ENCODE assay signal across 10 mouse cellular contexts in the genomic region with DNA sequence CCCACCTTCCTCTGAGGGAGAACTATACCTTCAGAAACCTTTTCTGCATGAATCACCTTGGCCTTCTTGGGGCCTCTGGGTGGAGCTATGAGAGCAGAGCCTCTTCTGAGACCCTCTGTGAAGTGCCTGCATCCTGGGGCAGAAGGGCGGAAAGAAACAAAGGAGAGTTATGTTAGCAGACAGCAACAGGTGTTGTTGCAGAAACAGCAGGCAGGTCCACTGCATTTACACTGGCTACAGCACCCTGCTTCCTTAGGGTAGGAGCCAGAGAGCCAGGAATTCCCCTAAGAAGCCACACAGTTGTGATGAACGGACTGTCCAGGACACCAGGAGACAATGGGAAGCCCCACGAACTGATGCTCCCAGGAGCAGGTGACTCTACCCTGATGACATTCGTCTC. TPM values are rescaled to one million over a fixed set of nuclear protein-coding genes. Genes with fewer than 3 reads are reported as not detected.
DNase-seq lines count a peak whose midpoint lies in the region; ATAC-seq lines count a peak whose summit lies in the region.
"Had no signal": no experiment of that assay in that cellular context is flagged by ENCODE, and none has a peak within 500 bp of the region (broad histone marks: within the 10 kb centered on the region; RNA-seq: fewer than 3 reads in every experiment).

No protein-coding gene starts in this region.

- H3K4me1 ChIP-seq in heart, embryonic 13.5 days = peaks cover 31% of the 10 kb centered on the region
- H3K4me1 ChIP-seq in midbrain, embryonic 10.5 days = peaks cover 48% of the 10 kb centered on the region
- peaks cover 9% of the 10 kb centered on the region for H3K4me1 ChIP-seq in midbrain, embryonic 11.5 days (ENCODE audit: control insufficient read depth, insufficient read depth, low read length)
- H3K4me1 ChIP-seq in midbrain, embryonic 12.5 days = peaks cover 43% of the 10 kb centered on the region

- no peaks in the 10 kb centered on the region for H3K9me3 ChIP-seq in heart, embryonic 13.5 days
- no peaks in the 10 kb centered on the region for H3K9me3 ChIP-seq in midbrain, embryonic 10.5 days (replicated peaks)
- no peaks in the 10 kb centered on the region for H3K9me3 ChIP-seq in midbrain, embryonic 11.5 days (ENCODE audit: control insufficient read depth, low read length)
- H3K9me3 ChIP-seq in midbrain, embryonic 12.5 days = no peaks in the 10 kb centered on the region

- peak overlapping the region; percentile 69; the same call in 1 of the 2 replicates for H3K4me3 ChIP-seq in heart, embryonic 13.5 days
- peak overlapping the region; percentile 77; the same call in 1 of the 2 replicates for H3K4me3 ChIP-seq in midbrain, embryonic 10.5 days
- no peak overlapping the region for H3K4me3 ChIP-seq in midbrain, embryonic 11.5 days (ENCODE audit: low read depth, low read length)
- no peak overlapping the region for H3K4me3 ChIP-seq in midbrain, embryonic 12.5 days

- peak overlapping the region; percentile 94 for H3K4me2 ChIP-seq in heart, embryonic 13.5 days
- H3K4me2 ChIP-seq in midbrain, embryonic 11.5 days = no peak overlapping the region; the same call in 1 of the 2 replicates
- peak overlapping the region; percentile 90; the same call in 1 of the 2 replicates for H3K4me2 ChIP-seq in midbrain, embryonic 12.5 days (replicated peaks)

- 65% methylated on average over 4 of the region's 4 CpGs for WGBS in heart, embryonic 13.5 days
- 66% methylated on average over 4 of the region's 4 CpGs for WGBS in midbrain, embryonic 10.5 days
- 70% methylated on average over 4 of the region's 4 CpGs for WGBS in midbrain, embryonic 11.5 days
- 74% methylated on average over 4 of the region's 4 CpGs for WGBS in midbrain, embryonic 12.5 days

- H3K27ac ChIP-seq in heart, embryonic 13.5 days (replicated peaks) = no peak overlapping the region
- no peak overlapping the region for H3K27ac ChIP-seq in midbrain, embryonic 10.5 days (replicated peaks)
- H3K27ac ChIP-seq in midbrain, embryonic 11.5 days (ENCODE audit: low read depth, low read length) = no peak overlapping the region
- H3K27ac ChIP-seq in midbrain, embryonic 12.5 days (replicated peaks) = no peak overlapping the region

- H3K36me3 ChIP-seq in heart, embryonic 13.5 days = peaks cover 2% of the 10 kb centered on the region; the same call in 1 of the 2 replicates
- no peaks in the 10 kb centered on the region for H3K36me3 ChIP-seq in midbrain, embryonic 10.5 days
- H3K36me3 ChIP-seq in midbrain, embryonic 11.5 days (ENCODE audit: control insufficient read depth, insufficient read depth, low read length) = no peaks in the 10 kb centered on the region
- H3K36me3 ChIP-seq in midbrain, embryonic 12.5 days = peaks cover 6% of the 10 kb centered on the region; the same call in 1 of the 2 replicates

- ATAC-seq in heart, embryonic 13.5 days (ENCODE audit: extremely low read depth, insufficient number of reproducible peaks, low FRiP score, low TSS enrichment) = no peak
- no peak for ATAC-seq in midbrain, embryonic 11.5 days (ENCODE audit: low FRiP score)
- ATAC-seq in midbrain, embryonic 12.5 days (ENCODE audit: low FRiP score, low read depth) = no peak

- H3K27me3 ChIP-seq in heart, embryonic 13.5 days (replicated peaks) = peaks cover 59% of the 10 kb centered on the region
- H3K27me3 ChIP-seq in midbrain, embryonic 10.5 days (ENCODE audit: low read depth, poor library complexity, severe bottlenecking) = peaks cover 65% of the 10 kb centered on the region
- H3K27me3 ChIP-seq in midbrain, embryonic 11.5 days (ENCODE audit: control insufficient read depth, insufficient read depth, low read length) = peaks cover 27% of the 10 kb centered on the region
- H3K27me3 ChIP-seq in midbrain, embryonic 12.5 days = peaks cover 50% of the 10 kb centered on the region

- H3K9ac ChIP-seq in heart, embryonic 13.5 days = peak overlapping the region; percentile 85
- H3K9ac ChIP-seq in midbrain, embryonic 11.5 days (ENCODE audit: low read length) = no peak overlapping the region
- H3K9ac ChIP-seq in midbrain, embryonic 12.5 days (replicated peaks) = no peak overlapping the region

- DNase-seq in heart, adult 11 months = no peak
- DNase-seq in midbrain, embryonic 10.5 days (ENCODE audit: low spot score) = no peak
- DNase-seq in midbrain, embryonic 11.5 days (ENCODE audit: low spot score, missing footprints) = no peak
- no peak for DNase-seq in cerebellum, adult 9-11 months
- DNase-seq in c-Kit-positive CD71-positive TER-119-positive erythroid progenitor cells, embryonic 14.5 days (ENCODE audit: low spot score) = no peak
- no peak for DNase-seq in spleen, adult 12 weeks (ENCODE audit: low spot score)
- DNase-seq: gastrocnemius, postnatal 25 days; kidney, adult 18-20 months had no signal

RNA-seq across cellular contexts. Expression of gene Fam20c, which starts 1.0 kb away (rescaled TPM):
- 5.2 and 7.2 TPM in 2 replicates for polyA plus RNA-seq in heart, embryonic 13.5 days (2015; fragmentation: Nextera tagmentation; extraction: Ambion mirVana)
- 7.0 and 9.5 TPM in 2 replicates for polyA plus RNA-seq in midbrain, embryonic 10.5 days (2016; fragmentation: Nextera tagmentation; extraction: Ambion mirVana)
- polyA plus RNA-seq in midbrain, embryonic 11.5 days (2014; fragmentation: Nextera tagmentation; extraction: Ambion mirVana) = 14.6 and 16.3 TPM in 2 replicates
- polyA plus RNA-seq in midbrain, embryonic 12.5 days (2016; fragmentation: Nextera tagmentation; extraction: Ambion mirVana) = 26.6 and 31.9 TPM in 2 replicates

Comparison
In these comparisons a context has a peak if more than half of its experiments do, and no peak if none do; other contexts are left out.
1. H3K4me3 ChIP-seq: peak in heart, embryonic 13.5 days (single experiment) and midbrain, embryonic 10.5 days (single experiment); none in midbrain, embryonic 11.5 days (single experiment) and midbrain, embryonic 12.5 days (single experiment).